Mouse (Mus musculus) MEL (cell line): ENCODE measurements around the gene Cnot3.

Experiments used
- UBTF ChIP-seq: IDR thresholded peaks from 2 replicates; pipeline ENCODE4 v1.6.1; 2012; ENCODE audit warnings: low read depth, mild to moderate bottlenecking, inconsistent platforms, low read length, improper control_type of control experiment, moderate library complexity, borderline replicate concordance; ENCODE audit not compliant: insufficient read depth
- USF1 ChIP-seq: IDR thresholded peaks from 2 replicates; pipeline ENCODE4 v1.6.1; 2014; ENCODE audit warnings: low read depth, mild to moderate bottlenecking, inconsistent platforms, low read length, improper control_type of control experiment, moderate library complexity
- ZKSCAN1 ChIP-seq: IDR thresholded peaks from 2 replicates; pipeline ENCODE4 v1.6.1; 2012; ENCODE audit warnings: low read depth, mild to moderate bottlenecking, inconsistent platforms, low read length, improper control_type of control experiment, moderate library complexity
- ZMIZ1 ChIP-seq: IDR thresholded peaks from 2 replicates; pipeline ENCODE4 v1.6.1; 2012; ENCODE audit warnings: low read depth, mild to moderate bottlenecking, inconsistent platforms, low read length, improper control_type of control experiment, moderate library complexity

- TF ChIP-seq ZKSCAN1 (no peak), UBTF (no peak), ZMIZ1 (no peak), USF1 (no peak)
Measured at GRCm38 (mm10) chr7:3698471-3698870, 53.4 kb downstream of the Cnot3 start.
